Mouse (Mus musculus) ZHBTc4 (cell line): ENCODE data around the gene Ascl2.

Experiments
- DNase-seq: peaks from one replicate; pipeline ENCODE4 v3.0.0-alpha.2; 2011; ENCODE audit warnings: low read depth, low spot score

The Ascl2 gene

GRCm38 (mm10) chr7:142968809-142969511 is at the start of gene Ascl2:
Ascl2 (minus strand) TSS chr7:142969264.
- DNase-seq: peak; percentile 88

- DNase-seq: no peak
Measured at GRCm38 (mm10) chr7:143017181-143017580, 48.1 kb upstream of the Ascl2 start.

GRCm38 (mm10) chr7:143016424-143017142 is 47.5 kb upstream of the Ascl2 start:
- DNase-seq: peak; percentile 55

- peak; percentile 57 for DNase-seq
Measured at GRCm38 (mm10) chr7:143015755-143016423, 46.8 kb upstream of the Ascl2 start.

GRCm38 (mm10) chr7:143014862-143015659 is 46.0 kb upstream of the Ascl2 start:
- no peak for DNase-seq

- DNase-seq: peak; percentile 91
Measured at GRCm38 (mm10) chr7:143013420-143014178, 44.5 kb upstream of the Ascl2 start.

GRCm38 (mm10) chr7:143012230-143012875 is 43.3 kb upstream of the Ascl2 start:
- no peak for DNase-seq

GRCm38 (mm10) chr7:143011226-143011625 is 42.2 kb upstream of the Ascl2 start:
- no peak for DNase-seq

- DNase-seq: no peak
Measured at GRCm38 (mm10) chr7:143009996-143010395, 40.9 kb upstream of the Ascl2 start.

GRCm38 (mm10) chr7:143008996-143009665 is 40.1 kb upstream of the Ascl2 start:
- no peak for DNase-seq

- peak; percentile 69 for DNase-seq
Measured at GRCm38 (mm10) chr7:143008370-143008926, 39.4 kb upstream of the Ascl2 start.

GRCm38 (mm10) chr7:143007599-143008369 is 38.7 kb upstream of the Ascl2 start:
- DNase-seq: peak; percentile 96

GRCm38 (mm10) chr7:143006756-143007598 is 37.9 kb upstream of the Ascl2 start:
- no peak for DNase-seq

- peak; percentile 79 for DNase-seq
Measured at GRCm38 (mm10) chr7:143006097-143006755, 37.2 kb upstream of the Ascl2 start.

GRCm38 (mm10) chr7:143005344-143006096 is 36.5 kb upstream of the Ascl2 start:
- DNase-seq: no peak

- DNase-seq: no peak
Measured at GRCm38 (mm10) chr7:143004727-143005343, 35.8 kb upstream of the Ascl2 start, which contains the start of gene Tspan32. Tspan32 (plus strand) TSS chr7:143005046.
